Mouse (Mus musculus) adrenal gland, adult 18-20 months (tissue): ENCODE results near the gene Hs6st3. TPM values are rescaled to one million over a fixed set of nuclear protein-coding genes. Genes with fewer than 3 reads are reported as not detected.
"Not testable (repeated sequence)": the region's sequence is repeated elsewhere in the genome, so short reads cannot be mapped to it uniquely, and the experiment has no call there.

Experiments
- DNase-seq, 2 experiments: peaks; one replicate each; pipeline ENCODE4 v3.0.0; 2021 to 2022; ENCODE audit warnings: low spot score in 2 of 2
- total RNA-seq, 2 experiments: library from RNA; stranded (reverse); gene quantifications; 1 replicate in 1 of 2; 2 replicates in 1 of 2; pipeline ENCODE4 v1.2.3; 2021

Hs6st3 gene
- total RNA-seq, 2 experiments from 2014 or later = 0.36 to 0.90 TPM

DNA sequence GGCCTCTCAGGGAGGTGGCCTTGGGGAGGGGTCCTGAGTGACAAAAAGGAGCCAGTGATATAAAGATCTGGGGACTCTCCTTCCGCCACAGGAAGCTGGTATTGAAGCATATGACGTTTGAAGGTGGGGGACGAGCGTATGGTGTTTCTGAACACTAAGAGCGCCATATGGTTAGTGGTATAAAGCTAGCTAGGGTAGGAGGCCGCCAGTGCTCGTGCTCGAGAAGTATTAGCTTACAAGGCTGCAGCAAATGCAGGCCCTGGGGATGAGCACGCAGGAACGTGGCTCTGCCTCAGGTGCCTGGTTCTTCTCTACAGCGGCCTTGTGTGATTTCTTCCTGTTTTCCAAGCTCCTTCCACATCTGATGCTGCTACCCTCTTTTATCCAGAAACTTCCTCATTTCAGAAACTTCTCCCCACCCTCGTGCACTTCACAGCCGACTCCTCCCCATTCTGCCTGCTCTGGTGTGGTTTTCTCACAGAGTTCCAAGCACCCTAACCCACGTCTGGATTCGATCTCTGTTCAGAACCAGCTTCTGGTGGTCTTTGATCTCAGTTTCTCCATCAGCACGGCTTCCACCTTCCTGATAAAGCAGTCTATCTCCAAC lies 110.0 kb downstream of the Hs6st3 start:
- no peak for DNase-seq

DNA sequence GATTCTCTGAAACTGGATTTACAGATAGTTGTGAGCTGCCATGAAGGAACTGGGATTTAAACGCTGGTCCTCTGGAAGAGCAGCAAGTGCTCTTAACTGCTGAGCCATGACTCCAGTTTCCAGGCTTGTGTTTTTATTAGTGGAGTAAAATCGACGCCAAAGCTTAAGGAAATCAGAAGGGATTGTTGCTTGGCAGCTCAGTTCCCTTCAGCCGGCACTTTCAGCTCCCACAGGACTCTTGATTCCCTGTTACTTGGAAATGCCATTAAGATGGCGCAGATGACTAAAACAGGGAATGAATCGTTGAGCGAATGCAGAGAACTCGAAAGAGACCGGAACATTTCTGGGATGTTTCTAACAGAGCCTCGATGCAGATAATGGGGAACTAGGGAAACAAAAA lies 112.2 kb downstream of the Hs6st3 start:
- DNase-seq = no peak

DNA sequence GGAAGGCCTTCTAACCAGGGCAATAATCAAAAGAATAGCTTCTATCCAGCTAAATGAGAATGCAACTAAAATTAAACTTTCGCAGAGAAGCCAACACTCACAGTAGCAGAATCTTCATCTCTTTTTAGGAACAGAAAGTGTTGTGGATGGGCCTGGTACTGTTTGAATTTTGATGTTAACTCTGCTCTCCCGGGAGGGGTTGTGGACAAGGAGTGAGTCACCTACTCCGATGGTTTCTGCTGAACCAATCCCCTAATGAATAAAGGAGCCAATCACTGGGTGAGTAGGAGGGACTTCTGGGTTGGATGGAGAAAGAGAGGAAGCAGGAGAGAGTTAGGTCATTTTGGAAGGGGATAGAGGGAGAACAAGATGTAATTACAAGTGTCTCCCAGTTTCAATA lies 117.3 kb downstream of the Hs6st3 start:
- DNase-seq = no peak

DNA sequence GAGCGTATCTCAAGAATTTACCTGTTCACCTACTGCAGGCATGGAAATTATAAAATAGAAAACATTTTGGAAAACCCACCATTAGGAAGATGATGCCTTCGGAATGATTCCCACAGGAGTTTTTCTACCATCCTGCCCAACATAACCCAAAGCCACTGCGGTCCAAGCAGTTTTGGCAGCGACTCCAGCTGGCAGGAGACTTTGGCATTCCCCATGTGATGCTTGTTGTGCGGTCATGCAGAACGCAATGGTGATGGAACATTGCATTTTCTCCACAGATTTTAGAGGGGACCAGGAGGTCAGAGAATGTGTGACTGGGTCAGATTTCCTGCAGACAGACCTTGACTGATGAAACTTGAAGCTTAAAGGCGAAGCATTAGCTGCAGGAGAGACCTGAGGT lies 118.9 kb downstream of the Hs6st3 start:
- no peak for DNase-seq

DNA sequence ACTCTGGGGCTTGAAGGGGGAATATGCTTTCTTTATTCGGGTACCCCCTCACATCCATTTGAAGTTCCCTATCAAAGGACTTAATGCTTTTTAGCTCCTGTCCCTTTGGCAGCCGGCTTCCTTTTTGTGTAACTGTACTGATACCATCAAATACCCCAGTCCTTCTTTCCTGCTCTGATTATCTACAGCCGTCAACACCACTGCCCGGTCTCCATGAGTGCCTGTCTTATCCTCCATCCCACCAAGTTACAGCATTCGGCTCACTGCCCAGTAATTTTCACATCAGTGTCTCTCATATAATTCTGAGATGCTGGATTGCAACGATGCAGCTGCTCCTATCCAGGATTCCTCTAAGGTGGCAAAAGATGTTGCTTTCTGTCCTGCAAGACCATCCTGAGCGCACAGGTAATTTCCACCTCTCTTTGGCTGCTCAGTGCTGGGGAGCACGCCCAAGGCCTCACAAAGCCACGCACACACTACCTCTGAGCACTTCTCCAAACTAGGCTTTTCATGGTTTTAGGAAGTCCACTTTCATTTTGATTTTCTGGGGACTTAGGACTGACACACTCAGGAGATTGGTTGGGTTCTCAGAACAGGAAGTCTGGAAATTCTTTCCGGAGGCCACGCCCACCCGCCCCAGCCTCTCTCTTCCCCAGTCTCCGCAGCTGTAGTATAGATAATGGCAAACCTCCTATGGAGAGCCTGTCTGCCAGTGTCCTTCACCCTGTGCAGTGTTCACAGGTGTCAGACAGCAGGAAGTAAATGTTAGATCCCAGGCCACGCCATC lies 122.2 kb downstream of the Hs6st3 start:
- no peak for DNase-seq

DNA sequence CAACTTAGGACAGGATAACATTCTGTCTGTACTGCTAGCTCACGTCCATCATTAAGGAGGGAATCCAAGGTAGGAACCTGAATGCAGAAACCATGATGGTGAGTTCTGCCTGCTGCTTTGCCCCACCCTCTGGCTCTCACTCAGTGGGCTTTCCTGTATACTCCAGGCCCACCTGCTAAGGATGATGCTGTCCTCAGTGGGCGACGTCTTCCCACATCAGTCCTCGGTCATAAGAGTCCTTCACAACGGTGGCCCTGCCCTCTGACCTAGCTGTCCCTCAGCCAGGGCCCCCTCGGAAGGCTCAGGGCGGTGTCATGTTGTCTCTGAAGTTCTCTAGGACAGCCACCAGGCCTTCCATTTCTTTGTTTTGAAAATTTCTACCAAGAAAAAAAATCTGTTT lies 128.2 kb downstream of the Hs6st3 start:
- no peak for DNase-seq

DNA sequence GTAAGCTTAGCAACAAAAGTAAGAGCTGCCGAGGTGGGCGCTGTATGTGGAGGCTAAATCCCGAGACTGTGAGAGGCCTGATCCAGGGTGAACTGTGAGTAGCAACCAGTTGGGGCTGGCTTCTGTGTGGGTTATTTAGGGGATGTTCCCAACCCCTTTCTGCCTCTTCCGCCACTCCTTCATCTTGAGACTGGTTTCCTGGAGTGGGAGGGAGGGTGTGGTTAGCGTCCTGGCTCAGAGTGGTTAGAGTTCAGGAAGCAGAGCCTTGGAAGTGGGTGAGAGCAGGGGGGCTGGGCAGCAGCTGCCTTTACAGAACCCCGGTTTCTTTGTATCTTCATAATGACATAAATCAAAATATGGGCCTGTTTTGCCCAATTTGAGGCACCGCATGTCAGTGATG lies 134.9 kb downstream of the Hs6st3 start:
- DNase-seq = no peak

DNA sequence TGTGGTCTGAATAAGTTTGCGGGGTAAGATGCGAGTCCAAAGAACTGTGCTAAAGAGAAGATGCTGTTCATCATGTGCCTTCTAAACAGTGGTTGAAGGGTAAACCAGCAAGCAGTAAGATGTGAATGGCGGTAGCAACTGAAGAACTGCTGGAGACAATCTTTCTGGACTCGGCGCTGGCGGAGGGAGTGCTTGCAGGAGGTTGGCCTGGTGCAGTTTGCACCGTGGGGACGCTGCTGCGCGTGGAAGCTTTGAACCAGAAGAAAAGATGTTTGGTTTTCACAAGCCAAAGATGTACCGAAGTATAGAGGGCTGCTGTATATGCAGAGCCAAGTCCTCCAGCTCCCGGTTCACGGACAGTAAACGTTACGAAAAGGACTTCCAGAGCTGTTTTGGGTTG lies 140.0 kb downstream of the Hs6st3 start:
- DNase-seq = not testable (repeated sequence)

DNA sequence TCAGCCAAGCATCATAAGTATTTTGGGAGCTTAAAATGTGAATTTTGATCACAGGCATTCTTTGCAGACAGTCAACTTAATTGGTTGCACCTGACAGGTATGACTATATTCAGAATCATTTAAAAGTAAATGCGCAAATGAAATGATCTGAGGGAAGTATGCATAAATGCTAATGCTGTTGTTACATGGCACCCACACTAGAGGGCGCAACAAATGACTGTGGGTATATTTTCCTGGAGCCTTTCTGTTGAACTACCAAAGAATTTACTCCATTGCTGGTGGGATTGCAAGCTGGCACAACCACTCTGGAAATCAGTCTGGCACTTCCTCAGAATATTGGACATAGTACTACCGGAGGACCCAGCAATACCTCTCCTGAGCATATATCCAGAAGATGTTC lies 145.8 kb downstream of the Hs6st3 start:
- DNase-seq = no peak

DNA sequence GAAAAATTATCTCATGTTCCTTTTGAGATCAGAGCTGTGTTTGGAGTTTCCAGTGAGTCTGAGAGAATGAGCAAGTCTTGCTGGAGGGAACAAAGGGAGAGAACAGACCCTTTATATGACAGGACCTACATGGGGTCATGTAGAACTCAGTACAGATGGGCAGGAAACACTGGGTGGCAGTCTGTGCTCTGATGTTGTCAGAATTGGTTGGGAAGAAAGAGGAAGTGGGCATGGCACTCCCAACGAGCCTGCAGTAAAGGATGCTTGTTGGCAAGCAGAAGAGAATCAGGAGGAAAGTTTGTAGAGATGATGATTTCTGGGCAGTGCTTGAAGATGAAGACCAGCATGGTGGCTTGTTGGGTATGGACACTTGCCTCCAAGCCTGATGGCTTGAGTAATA lies 151.5 kb downstream of the Hs6st3 start:
- no peak for DNase-seq

DNA sequence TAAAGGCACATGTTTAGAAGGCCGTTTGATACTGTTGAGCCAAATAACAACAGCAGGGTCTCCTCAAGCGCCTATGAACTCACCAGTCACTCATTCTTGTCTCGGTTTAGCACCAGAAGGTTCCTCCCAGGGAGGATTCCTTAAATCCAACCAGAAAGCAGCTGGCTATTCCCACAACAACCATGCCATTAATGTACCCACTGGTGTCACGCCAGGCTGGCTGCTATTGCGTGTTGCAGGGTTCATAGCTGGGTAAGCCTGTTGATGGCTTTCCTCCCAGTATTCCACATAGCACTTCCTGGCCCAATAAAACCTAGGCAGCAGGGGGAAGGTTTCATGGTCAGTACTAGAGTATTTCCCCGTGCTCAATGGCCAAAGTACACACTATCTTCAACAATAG lies 155.9 kb downstream of the Hs6st3 start:
- no peak for DNase-seq

DNA sequence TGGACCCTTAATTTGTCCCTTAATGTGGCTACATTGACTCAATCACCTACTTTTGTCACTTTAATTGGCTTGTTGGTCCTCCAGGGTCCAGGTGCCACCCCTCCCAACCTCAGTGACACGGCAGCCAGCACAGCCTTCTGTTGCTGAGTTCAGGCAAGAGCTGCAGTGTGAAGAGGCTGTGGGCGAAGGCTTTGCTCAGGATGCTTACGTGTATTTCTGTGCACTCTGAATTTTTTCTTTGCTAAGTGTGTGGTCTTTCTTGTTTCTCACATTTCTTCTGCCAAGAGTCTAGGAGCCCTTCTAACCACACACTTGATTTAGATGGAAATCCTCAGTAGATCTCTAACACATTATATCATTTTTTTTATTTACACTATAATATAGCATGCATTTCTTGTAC lies 168.3 kb downstream of the Hs6st3 start:
- DNase-seq = no peak

DNA sequence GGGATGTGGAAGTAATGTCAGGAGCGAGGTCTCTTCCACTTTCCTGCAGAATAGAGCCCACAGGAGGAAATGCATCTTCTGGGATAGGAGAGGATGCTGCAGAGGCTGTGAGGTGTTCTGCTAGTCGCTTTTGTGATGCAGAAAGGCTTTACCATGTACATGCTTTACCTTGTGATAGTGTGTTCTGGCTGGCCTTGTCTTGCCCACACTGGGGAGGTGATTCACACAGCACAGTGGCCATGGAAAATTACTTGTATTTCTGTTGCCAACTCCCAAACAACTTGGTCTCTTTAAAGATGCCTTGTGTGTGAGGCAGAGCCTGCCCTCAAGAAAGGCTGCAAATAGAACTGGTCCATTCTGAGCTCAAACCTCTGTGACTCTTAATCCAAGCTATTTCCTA lies 180.2 kb downstream of the Hs6st3 start:
- peak in 1 of 2 experiments; percentile 2 for DNase-seq

DNA sequence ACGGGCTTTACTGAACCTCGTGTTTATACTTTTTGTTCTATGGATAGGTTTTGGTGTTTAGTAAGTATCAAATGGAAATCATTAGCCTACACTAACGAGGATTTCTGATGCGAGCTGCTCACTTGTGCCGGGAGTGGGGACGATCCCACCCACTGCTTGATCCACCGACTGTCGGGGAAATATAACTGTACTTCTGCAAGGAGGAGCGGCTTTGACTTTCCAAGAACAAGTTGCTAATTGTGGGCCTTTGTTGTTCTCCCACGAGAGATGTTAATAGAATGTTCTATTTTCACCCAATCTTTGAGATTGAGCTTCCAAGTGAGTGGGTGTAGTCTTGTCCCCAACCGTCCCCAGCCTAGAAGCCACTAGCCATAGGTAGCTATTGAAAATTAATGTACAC lies 209.1 kb downstream of the Hs6st3 start:
- DNase-seq = no peak

DNA sequence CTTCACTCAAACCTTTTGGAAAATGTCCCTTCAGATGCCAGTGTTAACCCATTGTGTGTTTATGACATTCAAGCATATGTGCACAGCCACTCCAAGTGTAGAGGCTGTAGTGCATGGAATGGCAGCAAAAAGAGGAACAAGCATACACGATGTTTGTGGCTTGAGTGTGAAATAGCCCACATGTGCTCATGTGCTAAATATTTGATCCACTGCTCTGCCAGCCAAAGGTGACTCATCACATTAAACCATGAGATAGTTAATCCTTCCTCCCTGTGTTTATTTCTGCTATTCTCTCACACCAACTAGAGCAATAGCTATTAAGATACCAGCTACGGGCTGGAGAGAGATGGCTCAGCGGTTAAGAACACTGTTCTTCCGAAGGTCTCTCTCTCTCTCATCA lies 223.3 kb downstream of the Hs6st3 start:
- DNase-seq = no peak

DNA sequence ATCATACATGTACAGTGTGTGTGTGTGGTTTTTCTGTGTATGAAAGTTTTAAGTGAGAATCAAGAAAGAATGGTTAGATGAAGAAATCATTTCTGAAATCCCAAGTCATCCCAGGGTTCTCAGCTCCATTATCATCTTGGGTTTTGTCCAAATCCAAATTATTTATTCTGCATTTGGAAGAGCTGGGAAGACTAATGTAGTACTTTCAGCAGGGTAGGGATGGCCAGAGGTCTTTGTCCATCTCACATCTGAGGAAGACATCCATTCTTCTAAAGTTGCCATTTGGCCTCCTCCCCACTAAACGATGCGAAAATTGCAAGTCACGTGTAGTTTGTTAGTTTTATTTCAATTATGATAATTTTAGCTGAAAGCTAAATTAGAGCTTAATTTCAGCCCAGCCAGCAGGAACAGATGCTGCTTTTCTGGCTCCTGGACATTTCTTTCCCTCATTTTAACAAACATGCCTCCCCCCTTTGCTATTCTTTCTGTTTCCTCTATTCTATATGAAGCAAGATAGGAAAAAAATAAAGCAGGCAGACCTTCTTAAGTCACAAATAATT lies 229.8 kb downstream of the Hs6st3 start:
- no peak for DNase-seq

DNA sequence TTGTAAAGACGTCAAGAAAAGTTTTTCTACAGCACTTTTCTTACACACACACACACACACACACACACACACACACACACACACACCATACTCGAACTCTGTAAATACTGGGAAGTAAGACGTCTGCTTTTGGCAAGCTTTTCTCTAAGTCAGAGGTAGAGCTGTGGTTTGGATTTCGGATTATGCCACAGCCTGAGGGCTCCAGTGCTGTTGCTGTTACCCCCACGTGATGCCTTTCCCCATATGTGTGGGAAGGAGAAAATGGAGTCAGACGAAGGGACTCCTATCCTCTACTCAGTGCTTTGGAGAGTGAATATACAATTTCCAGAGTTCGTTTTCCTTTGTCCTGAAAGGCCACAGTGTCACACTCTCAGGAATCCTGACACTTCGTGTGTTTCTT lies 231.1 kb downstream of the Hs6st3 start:
- DNase-seq = no peak

DNA sequence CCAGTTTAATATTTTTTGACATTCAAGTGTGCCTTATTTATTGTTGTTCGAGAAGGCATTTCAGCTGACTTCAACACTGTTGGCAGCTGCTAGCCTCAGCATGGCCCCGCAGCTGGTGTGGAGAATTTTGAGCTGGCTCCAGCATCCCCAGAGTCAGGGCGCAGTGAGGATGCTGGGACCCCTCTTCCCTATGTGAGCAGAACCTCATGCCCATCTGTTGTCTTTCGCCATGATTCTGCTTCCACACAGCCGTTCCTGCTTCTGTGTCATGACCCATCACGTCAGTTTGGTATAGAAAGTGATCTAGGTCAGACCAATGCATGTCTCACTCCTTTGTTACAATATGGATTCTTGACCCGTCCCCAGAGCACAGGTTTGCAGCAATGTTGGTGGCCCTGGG lies 231.9 kb downstream of the Hs6st3 start:
- no peak for DNase-seq

DNA sequence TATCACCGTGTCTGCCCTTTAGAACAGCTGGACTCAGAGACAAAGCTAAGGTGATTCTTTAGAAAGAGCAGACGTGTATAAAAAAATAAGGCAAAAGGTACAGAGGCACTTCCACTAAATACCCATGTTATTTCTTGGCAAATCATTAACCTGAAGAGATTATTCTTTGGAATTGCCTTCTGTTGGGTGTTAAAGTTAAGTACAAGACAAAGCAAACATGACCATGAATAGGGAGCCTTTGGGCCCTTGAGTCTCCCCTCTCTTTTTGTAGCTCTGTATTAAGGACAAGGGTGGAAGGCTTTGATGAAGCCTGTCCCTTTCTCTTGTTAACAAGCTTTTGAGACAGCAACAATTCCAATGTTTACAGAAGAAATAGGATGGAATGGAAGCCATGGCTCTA lies 241.2 kb downstream of the Hs6st3 start:
- DNase-seq = no peak

DNA sequence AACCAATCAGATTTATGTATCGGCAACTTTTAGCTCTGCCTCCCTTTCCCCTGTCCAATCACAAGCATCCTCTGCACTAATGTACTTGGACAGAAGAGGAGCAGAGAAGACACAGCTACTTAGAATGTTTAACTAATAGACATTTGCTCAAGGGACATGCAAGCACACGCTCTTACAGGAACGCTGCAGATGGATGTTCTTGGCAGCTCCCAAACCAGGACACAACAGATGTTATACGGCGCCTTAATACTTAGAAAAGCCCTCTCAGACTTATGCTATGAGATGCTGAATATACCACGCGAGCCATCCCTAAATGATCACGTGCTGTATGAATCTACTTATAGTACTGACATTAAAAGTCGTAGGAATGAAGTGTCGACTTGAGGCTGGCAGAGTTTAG lies 263.5 kb downstream of the Hs6st3 start:
- DNase-seq = no peak

DNA sequence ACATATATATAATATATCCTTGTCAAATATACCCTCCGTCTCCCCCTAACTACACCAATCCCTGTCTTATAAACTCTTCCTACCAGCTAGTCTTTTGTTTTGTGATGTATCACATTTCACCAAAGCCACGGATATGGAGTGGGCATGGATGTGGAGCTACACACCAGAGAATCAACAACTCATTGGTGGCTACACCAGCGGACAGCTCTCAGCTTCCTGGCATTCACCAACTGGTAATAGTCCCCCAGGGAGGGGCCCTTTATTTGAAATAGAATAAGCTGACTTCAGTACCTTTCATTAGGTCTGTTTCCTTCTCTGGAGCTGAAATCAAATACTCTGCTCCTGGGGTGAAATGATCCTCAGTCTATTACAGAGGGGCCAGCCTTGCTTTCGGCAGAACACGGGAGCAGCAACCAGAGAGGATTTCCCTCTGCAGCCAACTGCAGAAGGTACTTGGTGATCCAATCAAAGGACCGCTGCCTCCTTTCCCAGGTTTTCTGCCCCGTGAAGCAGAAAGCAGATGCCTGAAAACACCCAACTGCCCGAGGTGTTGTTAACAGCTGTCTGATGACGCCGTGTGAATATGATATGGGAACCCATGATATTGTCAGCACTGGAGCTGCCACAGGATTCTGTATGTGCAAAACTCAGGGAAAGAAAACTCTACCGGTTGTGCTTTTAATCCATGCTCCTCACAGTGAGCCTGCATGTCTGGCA lies 271.4 kb downstream of the Hs6st3 start:
- no peak for DNase-seq

DNA sequence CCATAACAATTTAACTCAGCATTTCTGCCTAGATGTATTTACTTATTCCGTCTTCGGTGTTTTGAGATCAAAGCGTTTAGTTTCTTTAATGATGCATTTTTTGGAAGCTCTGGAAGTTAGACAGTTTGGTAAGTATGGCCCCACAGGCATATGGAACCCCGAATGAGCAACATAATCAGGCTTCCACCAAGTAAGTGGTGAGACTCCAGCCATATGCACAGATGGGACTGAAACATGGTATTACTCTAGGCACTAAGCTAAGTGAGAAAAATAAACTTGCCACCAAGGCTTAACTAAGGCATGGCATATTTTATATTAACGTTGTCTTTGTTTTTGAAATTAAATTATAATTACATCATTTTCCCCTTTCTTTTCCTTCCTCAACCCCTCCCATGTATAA lies 284.8 kb downstream of the Hs6st3 start:
- no peak for DNase-seq
